Mouse (Mus musculus) intestine, postnatal 0 days (tissue): ENCODE results near the gene Wwox. TPM values are rescaled to one million over a fixed set of nuclear protein-coding genes. Genes with fewer than 3 reads are reported as not detected.

Source experiments
- ATAC-seq: fragments of 200-750 bp; cut with Nextera tagmentation; 2 replicates; pipeline ENCODE4 v1.8.0; 2017; ENCODE audit warnings: mild to moderate bottlenecking, moderate TSS enrichment, moderate library complexity
- H3K27ac ChIP-seq: fragments of 300-500 bp; sonication (generic); 2 replicates; pipeline ENCODE4 v1.5.1; 2014; ENCODE audit warnings: mild to moderate bottlenecking, low read depth, low read length, moderate library complexity
- H3K27me3 ChIP-seq: fragments of 300-500 bp; sonication (generic); replicated peaks from 2 replicates; pipeline ENCODE4 v1.6.1; 2014; ENCODE audit warnings: low read length, mixed read lengths; ENCODE audit not compliant: control insufficient read depth, insufficient read depth
- H3K36me3 ChIP-seq: fragments of 300-500 bp; sonication (generic); 2 replicates; pipeline ENCODE4 v1.6.1; 2014; ENCODE audit warnings: mild to moderate bottlenecking, moderate library complexity; ENCODE audit not compliant: control insufficient read depth, insufficient read depth
- H3K4me1 ChIP-seq: fragments of 300-500 bp; sonication (generic); replicated peaks from 2 replicates; pipeline ENCODE4 v1.6.1; 2014; ENCODE audit warnings: antibody characterized with exemption, low read length, mixed read lengths; ENCODE audit not compliant: control insufficient read depth, insufficient read depth
- H3K4me2 ChIP-seq: fragments of 300-500 bp; sonication (generic); replicated peaks from 2 replicates; pipeline ENCODE4 v1.6.1; 2014; ENCODE audit warnings: low read depth, mild to moderate bottlenecking, moderate library complexity
- H3K4me3 ChIP-seq: fragments of 300-500 bp; sonication (generic); 2 replicates; pipeline ENCODE4 v1.5.1; 2014; ENCODE audit warnings: low read depth, low read length
- H3K9ac ChIP-seq: fragments of 300-500 bp; sonication (generic); 2 replicates; pipeline ENCODE4 v1.6.1; 2014; ENCODE audit warnings: mild to moderate bottlenecking, low read depth, low read length
- H3K9me3 ChIP-seq: fragments of 300-500 bp; sonication (generic); 2 replicates; pipeline ENCODE4 v1.6.1; 2016; ENCODE audit warnings: mixed run types; ENCODE audit not compliant: control insufficient read depth
- CTCF ChIP-seq: sonication (generic); IDR thresholded peaks from 2 replicates; pipeline ENCODE4 v1.5.1; 2016; ENCODE audit warnings: low read depth, mild to moderate bottlenecking, control low read depth, antibody characterized with exemption, moderate library complexity
- WGBS: fragments of 180-500 bp; shearing (Covaris S2); extraction: QIAGEN DNeasy Blood & Tissue Kit; methylation state at CpG from one replicate; pipeline ENCODE4 v1.1.7; 2014; 5-methylcytosine and 5-hydroxymethylcytosine counted together
- polyA plus RNA-seq: library from polyadenylated mRNA; unstranded; fragments of >200 nt; fragmentation: Nextera tagmentation; extraction: Ambion mirVana; gene quantifications from 2 replicates; pipeline ENCODE4 v1.2.1, GENCODE M21; 2015

Gene Wwox
- polyA plus RNA-seq, 1 experiment from 2014 or later, result 7.1 TPM

- no peaks in the 10 kb centered on the region for H3K4me1 ChIP-seq
- no peak overlapping the region for H3K9ac ChIP-seq
- H3K27ac ChIP-seq, result no peak overlapping the region
- no peaks in the 10 kb centered on the region for H3K36me3 ChIP-seq
- no peak overlapping the region for H3K4me2 ChIP-seq
- ATAC-seq, result no peak
- no peaks in the 10 kb centered on the region for H3K9me3 ChIP-seq
- H3K4me3 ChIP-seq, result no peak overlapping the region
- H3K27me3 ChIP-seq, result no peaks in the 10 kb centered on the region
- no peak for TF ChIP-seq CTCF
- WGBS, result 70% methylated on average over 5 of the region's 5 CpGs
Measured at GRCm38 (mm10) chr8:115390921-115391504, 951.6 kb downstream of the Wwox start.

- Histone ChIP-seq H3K9me3 (no peaks in the 10 kb centered on the region), H3K27me3 (no peaks in the 10 kb centered on the region), H3K9ac (no peak overlapping the region), H3K4me3 (no peak overlapping the region), H3K27ac (no peak overlapping the region), H3K4me2 (no peak overlapping the region), H3K4me1 (no peaks in the 10 kb centered on the region), H3K36me3 (no peaks in the 10 kb centered on the region)
- no peak for ATAC-seq
- WGBS, result 78% methylated on average over 5 of the region's 5 CpGs
- peak; percentile 73 for TF ChIP-seq CTCF
Measured at GRCm38 (mm10) chr8:115395840-115396239, 956.4 kb downstream of the Wwox start.

GRCm38 (mm10) chr8:115397981-115398380, 958.5 kb downstream of the Wwox start:
- TF ChIP-seq CTCF, result no peak
- no peaks in the 10 kb centered on the region for H3K4me1 ChIP-seq
- H3K9ac ChIP-seq, result no peak overlapping the region
- no peak overlapping the region for H3K4me2 ChIP-seq
- no peaks in the 10 kb centered on the region for H3K27me3 ChIP-seq
- WGBS, result 79% methylated on average over 3 of the region's 3 CpGs
- H3K27ac ChIP-seq, result no peak overlapping the region
- no peak overlapping the region for H3K4me3 ChIP-seq
- ATAC-seq, result no peak
- no peaks in the 10 kb centered on the region for H3K9me3 ChIP-seq
- H3K36me3 ChIP-seq, result no peaks in the 10 kb centered on the region

GRCm38 (mm10) chr8:115400013-115400720, 960.7 kb downstream of the Wwox start:
- no peaks in the 10 kb centered on the region for H3K4me1 ChIP-seq
- no peak overlapping the region for H3K27ac ChIP-seq
- no peaks in the 10 kb centered on the region for H3K9me3 ChIP-seq
- H3K4me3 ChIP-seq, result no peak overlapping the region
- no peak for ATAC-seq
- no peak overlapping the region for H3K9ac ChIP-seq
- H3K4me2 ChIP-seq, result no peak overlapping the region
- no peaks in the 10 kb centered on the region for H3K27me3 ChIP-seq
- no peak for TF ChIP-seq CTCF
- no peaks in the 10 kb centered on the region for H3K36me3 ChIP-seq
- 76% methylated on average over 15 of the region's 15 CpGs for WGBS

Other genes starting within 250 kb of the Wwox start
- 2.0 and 2.8 TPM in 2 replicates for gene Vat1l, start 234.0 kb upstream of the Wwox start, polyA plus RNA-seq
- gene Clec3a, start 21.6 kb upstream of the Wwox start, polyA plus RNA-seq, result not detected in 2 replicates